Mouse (Mus musculus) small intestine, adult 2 months (tissue): ENCODE results near the gene Bcor. TPM values are rescaled to one million over a fixed set of nuclear protein-coding genes. Genes with fewer than 3 reads are reported as not detected.
A peak's percentile ranks its signal among the peaks of the same experiment; 100 is the strongest.

Experiments used
- H3K27ac ChIP-seq: fragments of 200-500 bp; 2 replicates; pipeline ENCODE4 v1.5.1; 2012; ENCODE audit warnings: low read depth, low read length, control low read depth, inconsistent platforms; ENCODE audit not compliant: insufficient read depth
- H3K27me3 ChIP-seq: fragments of 200-500 bp; 2 replicates; pipeline ENCODE4 v1.6.1; 2012; ENCODE audit warnings: mild to moderate bottlenecking, moderate library complexity, low read length, inconsistent platforms; ENCODE audit not compliant: control insufficient read depth, insufficient read depth
- H3K36me3 ChIP-seq: fragments of 200-500 bp; 2 replicates; pipeline ENCODE4 v1.6.1; 2012; ENCODE audit warnings: mild to moderate bottlenecking, low read length, control low read depth, inconsistent platforms; ENCODE audit not compliant: control insufficient read depth, insufficient read depth
- H3K4me1 ChIP-seq: fragments of 200-500 bp; 2 replicates; pipeline ENCODE4 v1.6.1; 2012; ENCODE audit warnings: low read length, inconsistent platforms, mixed read lengths; ENCODE audit not compliant: control insufficient read depth, insufficient read depth, insufficient read length
- H3K4me3 ChIP-seq: fragments of 200-500 bp; 2 replicates; pipeline ENCODE4 v1.5.1; 2012; ENCODE audit warnings: low read depth, mild to moderate bottlenecking, control low read depth, inconsistent platforms, low read length, moderate library complexity
- CTCF ChIP-seq: fragments of 200-500 bp; IDR thresholded peaks from 2 replicates; pipeline ENCODE4 v1.5.1; 2012; ENCODE audit warnings: low read depth, mild to moderate bottlenecking, control low read depth, inconsistent platforms, low read length, moderate library complexity, mixed read lengths; ENCODE audit not compliant: insufficient replicate concordance, insufficient read length; ENCODE audit errors: extremely low read depth
- POLR2A ChIP-seq: fragments of 200-500 bp; IDR thresholded peaks from 2 replicates; pipeline ENCODE4 v1.6.1; 2012; ENCODE audit warnings: low read depth, mild to moderate bottlenecking, control low read depth, inconsistent platforms, low read length, moderate library complexity
- WGBS: fragments of 180-500 bp; shearing (Covaris S2); methylation state at CpG from one replicate; pipeline ENCODE4 v1.1.7; 2018; 5-methylcytosine and 5-hydroxymethylcytosine counted together
- polyA plus RNA-seq: library from polyadenylated mRNA; depleted of rRNA; stranded (reverse); fragments of >200 nt; gene quantifications from 2 replicates; pipeline ENCODE4 v1.2.3, GENCODE M21; 2012

Gene Bcor
- polyA plus RNA-seq, 1 experiment, result 5.5 TPM

DNA sequence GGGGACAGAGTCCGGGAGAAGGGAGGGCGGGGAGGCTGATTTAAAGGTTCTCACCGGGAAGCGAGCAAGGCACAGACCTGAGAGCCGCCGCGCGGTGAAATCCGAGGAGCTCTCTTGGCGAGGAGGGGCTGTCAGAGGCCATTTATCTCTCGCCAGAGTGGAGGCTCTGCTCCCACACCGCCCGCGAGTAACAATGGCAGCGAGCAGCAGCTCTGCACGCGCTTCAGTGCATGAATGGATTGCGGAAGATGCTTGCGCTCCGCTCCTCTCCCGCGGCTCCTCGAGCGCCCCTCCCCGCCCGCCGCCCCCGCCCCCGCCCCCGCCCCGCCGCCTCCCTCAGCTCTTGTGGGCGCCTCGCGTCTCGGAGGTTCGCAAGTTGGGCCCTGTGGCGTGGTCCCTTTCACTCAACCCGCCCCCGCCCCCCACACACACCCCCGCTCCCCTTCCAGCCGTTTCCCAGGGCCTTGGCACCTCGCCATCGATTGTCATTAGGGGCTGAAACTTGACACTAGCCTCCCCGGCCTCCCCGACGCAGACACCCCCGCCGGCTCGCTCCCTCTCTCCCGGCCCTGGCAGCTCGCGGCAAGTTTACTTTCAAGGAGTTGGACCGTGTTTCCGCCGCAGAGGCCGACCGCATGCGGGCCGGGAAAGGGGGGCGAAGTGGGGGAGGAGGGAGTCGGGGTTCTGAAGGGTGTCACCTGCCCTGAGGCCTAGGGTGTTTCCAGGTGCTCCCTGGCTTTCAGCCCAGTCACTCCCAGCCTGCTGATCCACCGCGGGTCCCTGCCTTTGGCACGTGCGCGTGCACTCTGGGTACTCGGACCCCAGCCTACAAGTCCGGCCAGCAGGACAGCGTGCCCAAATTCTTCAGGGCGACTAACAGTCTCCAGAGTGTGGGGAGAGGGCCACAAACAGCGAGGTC, 31.7 kb downstream of the Bcor start:
- H3K27me3 ChIP-seq, result peaks cover 9% of the 10 kb centered on the region; the same call in 1 of the 2 replicates
- H3K27ac ChIP-seq, result 0 out of 2 replicates have a peak overlapping the region, but pooled peaks have one; percentile 3
- TF ChIP-seq POLR2A (peak; percentile 24; the same call in 1 of the 2 replicates), CTCF (no peak)
- H3K4me1 ChIP-seq, result peaks cover 15% of the 10 kb centered on the region
- peak overlapping the region; percentile 71 for H3K4me3 ChIP-seq
- no peaks in the 10 kb centered on the region for H3K36me3 ChIP-seq
- WGBS, result 4% methylated on average over 47 of the region's 72 CpGs

DNA sequence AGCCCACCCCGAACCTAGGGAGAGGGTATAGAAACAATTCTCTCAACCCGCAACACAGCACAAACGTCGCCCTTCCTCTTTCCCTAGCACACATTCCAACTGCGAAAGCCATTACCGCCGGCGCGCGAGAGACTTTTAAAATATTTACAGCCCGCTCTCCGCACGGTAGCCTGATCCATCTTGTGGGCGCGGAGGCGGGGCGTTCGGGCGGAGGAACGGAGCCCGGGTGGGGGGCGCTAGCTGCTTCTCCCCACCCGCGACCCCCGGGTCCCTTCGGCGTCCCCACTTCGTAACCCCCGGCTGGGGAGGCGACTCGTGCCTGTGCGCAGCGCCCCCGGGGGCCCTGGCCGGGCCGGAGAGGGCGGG, 32.4 kb downstream of the Bcor start:
- Histone ChIP-seq H3K36me3 (no peaks in the 10 kb centered on the region), H3K27me3 (peaks cover 9% of the 10 kb centered on the region; the same call in 1 of the 2 replicates), H3K4me3 (peak overlapping the region; percentile 71), H3K27ac (no peak overlapping the region), H3K4me1 (peaks cover 15% of the 10 kb centered on the region)
- WGBS, result 2% methylated on average over 28 of the region's 37 CpGs
- TF ChIP-seq CTCF (no peak), POLR2A (no peak)

DNA sequence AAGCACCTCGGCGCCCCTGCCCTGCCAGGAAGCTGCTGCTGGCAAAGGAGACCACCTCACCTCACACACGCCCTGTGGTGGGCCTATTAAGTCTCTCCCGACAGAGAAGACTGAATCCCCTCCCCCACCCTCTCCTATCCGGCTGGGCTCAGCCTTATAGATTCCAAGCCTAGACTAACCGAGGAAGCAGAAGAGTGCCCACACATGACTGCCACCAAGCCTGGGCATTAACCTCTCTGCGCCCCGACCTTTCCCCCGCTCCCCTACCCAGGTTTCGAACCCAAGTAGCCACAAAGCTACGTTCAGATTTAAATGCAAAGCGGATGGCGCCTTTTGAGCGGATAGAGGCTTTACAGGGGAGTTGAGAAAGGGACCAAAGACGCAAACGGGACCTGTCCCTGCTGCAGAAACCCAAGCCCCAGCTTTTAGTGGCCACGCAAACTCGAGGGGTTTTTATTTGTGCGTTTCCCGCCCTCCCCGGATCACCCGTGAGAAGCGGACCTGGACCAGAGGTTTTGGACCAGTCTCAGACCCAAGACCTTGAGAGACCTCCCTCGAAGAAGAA, 33.0 kb downstream of the Bcor start:
- peak overlapping the region; percentile 71 for H3K4me3 ChIP-seq
- H3K27ac ChIP-seq, result no peak overlapping the region
- 47% methylated on average over 24 of the region's 24 CpGs for WGBS
- TF ChIP-seq CTCF (no peak), POLR2A (no peak)
- H3K4me1 ChIP-seq, result peaks cover 10% of the 10 kb centered on the region
- H3K36me3 ChIP-seq, result no peaks in the 10 kb centered on the region
- H3K27me3 ChIP-seq, result peaks cover 9% of the 10 kb centered on the region; the same call in 1 of the 2 replicates

DNA sequence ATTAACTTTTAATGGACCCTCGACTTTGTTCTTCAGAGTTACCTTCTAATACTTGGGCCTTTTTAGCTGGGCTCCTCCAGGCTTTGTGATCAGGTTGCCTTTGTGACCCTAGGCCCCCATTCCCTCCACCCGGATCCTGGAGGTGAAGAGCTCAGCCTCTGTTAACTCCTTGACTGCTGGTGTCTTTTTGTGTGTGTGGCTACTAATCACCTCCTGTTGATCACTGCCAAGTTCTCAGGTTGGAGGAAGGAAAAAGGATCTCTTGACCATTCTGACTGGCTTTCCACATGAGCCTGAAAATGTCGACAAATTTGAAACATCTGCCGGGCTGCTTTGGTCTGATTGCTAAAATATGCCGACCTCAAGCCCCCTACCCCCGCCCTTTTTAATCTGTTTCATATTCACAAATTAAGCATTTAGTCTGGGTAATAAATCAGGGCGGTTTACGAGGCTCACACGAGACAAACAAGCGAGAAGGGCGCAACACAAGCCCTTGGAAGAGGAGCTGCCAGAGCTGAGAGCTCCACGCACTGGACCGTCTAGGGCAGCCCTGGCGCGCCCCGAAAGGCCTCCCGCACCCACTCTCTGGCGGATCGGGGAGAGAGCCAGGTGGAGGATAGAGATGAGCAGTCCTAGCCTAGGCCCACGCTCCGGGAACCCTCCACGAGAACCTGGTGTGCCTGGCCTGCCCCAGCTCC, 33.6 kb downstream of the Bcor start:
- TF ChIP-seq CTCF (no peak), POLR2A (no peak)
- Histone ChIP-seq H3K27me3 (peaks cover 9% of the 10 kb centered on the region; the same call in 1 of the 2 replicates), H3K4me3 (no peak overlapping the region), H3K27ac (no peak overlapping the region), H3K36me3 (no peaks in the 10 kb centered on the region), H3K4me1 (peaks cover 10% of the 10 kb centered on the region)
- 69% methylated on average over 22 of the region's 22 CpGs for WGBS

DNA sequence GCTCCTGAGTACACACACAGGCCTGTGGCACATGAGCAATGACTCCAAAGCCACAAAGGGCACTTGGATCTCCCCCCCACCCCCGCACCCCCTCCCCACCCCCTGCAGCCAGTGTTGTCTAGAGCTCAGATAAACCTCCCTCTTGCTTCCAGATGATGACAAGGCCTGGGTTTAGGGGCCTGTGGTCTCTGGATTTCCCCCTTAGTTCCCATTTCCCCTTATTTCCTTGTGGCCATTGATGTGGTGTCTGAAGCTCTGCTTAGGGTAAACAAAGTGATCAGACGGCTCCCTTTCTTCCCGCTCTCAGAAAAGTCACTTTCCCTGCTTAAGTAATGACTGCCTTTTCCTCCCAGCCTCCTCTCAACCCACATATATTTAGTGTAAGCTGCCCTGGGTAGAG, 35.6 kb downstream of the Bcor start:
- no peak overlapping the region for H3K27ac ChIP-seq
- no peak overlapping the region for H3K4me3 ChIP-seq
- WGBS, result 58% methylated on average over 3 of the region's 3 CpGs
- peaks cover 9% of the 10 kb centered on the region; the same call in 1 of the 2 replicates for H3K27me3 ChIP-seq
- H3K4me1 ChIP-seq, result peaks cover 10% of the 10 kb centered on the region
- H3K36me3 ChIP-seq, result no peaks in the 10 kb centered on the region
- no peak for TF ChIP-seq CTCF

DNA sequence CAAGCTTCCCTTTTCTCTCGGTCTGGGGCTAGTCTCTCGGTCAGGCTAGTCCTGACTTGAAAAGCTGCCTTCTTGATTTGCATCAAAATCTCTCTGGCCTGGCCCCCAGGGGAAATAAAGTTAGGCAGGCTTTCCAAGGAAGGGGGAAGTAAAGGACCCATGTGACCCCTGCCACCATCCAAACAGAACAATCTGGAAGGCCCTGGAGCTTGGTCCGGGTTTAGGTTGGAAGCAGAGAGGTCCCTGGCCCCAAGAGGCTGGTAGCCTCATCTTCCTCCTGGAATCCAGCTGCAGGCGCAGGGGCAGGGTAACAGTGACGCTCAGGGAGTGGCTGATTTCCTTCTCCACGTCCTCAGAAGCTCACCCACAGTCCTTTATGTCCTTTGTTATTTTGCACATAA, 36.5 kb downstream of the Bcor start:
- peaks cover 9% of the 10 kb centered on the region; the same call in 1 of the 2 replicates for H3K27me3 ChIP-seq
- TF ChIP-seq POLR2A (no peak), CTCF (no peak)
- 18% methylated on average over 6 of the region's 6 CpGs for WGBS
- no peak overlapping the region for H3K4me3 ChIP-seq
- H3K36me3 ChIP-seq, result no peaks in the 10 kb centered on the region
- H3K27ac ChIP-seq, result no peak overlapping the region
- peaks cover 8% of the 10 kb centered on the region for H3K4me1 ChIP-seq
